Mouse (Mus musculus): ENCODE measurements around the gene Ovol1. TPM values are rescaled to one million over a fixed set of nuclear protein-coding genes. Genes with fewer than 3 reads are reported as not detected.

The Ovol1 gene
- total and polyA plus RNA-seq, 3 experiments = not detected

DNA sequence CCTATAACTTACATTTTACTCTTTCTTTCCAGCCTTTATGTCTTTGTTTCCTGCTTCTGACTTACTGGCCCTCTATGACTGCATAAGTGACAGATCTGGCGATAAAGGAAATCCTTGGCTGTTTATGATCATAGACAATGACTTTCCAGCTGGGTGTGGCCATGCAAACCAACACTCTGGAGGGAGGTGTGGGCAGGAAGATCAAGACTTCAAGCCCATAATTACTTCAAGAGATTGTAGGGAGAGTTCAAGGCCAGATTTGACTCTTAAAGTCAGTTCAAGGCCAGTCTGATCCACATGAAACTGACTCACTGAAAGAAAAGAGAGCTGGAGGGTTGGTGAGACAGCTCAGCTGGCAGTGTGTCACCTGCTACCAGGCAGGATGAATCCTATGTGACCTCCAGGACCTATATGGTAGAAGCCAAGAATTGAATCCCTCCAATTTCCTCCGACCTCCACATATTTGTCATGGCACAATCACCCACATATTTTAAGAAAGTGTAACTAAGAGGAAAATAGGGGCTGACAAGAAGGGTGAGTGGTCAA is 60.0 kb downstream of the Ovol1 start:
- Histone ChIP-seq H3K36me3 (replicated peaks in 1 of 2; ENCODE audit: control insufficient read depth in 1 of 2, insufficient read depth in 1 of 2, low read length in 1 of 2) (peaks cover 27 to 59% of the 10 kb centered on the region in 2 experiments), H3K4me2 (ENCODE audit: insufficient read depth, low read depth, poor library complexity, severe bottlenecking) (no peak overlapping the region), H3K4me3 (replicated peaks in 1 of 3; ENCODE audit: low read depth in 2 of 3, low read length in 2 of 3, poor library complexity in 1 of 3) (no peak overlapping the region), H3K9me3 (replicated peaks; ENCODE audit: low read length) (no peaks in the 10 kb centered on the region), H3K9ac (ENCODE audit: insufficient read depth, low read depth) (no peak overlapping the region), H3K27ac (ENCODE audit: insufficient read depth, low read depth) (no peak overlapping the region), H3K4me1 (ENCODE audit: control insufficient read depth in 1 of 2, insufficient read depth in 2 of 2) (no peaks in the 10 kb centered on the region; a peak in 1 of 4 replicates), H3K79me2 (replicated peaks; ENCODE audit: control insufficient read depth, extremely low read depth, insufficient read depth, poor library complexity, severe bottlenecking) (no peaks in the 10 kb centered on the region), H3K27me3 (replicated peaks) (no peaks in the 10 kb centered on the region)
- TF ChIP-seq MAFK (IDR thresholded peaks at IDR 0.05; ENCODE audit: insufficient replicate concordance, low read length) = no peak
- TF ChIP-seq ETS1 (conservative IDR thresholded peaks at IDR 0.05; ENCODE audit: low read depth, low read length) = no peak
- no peak for TF ChIP-seq ZKSCAN1 (IDR thresholded peaks at IDR 0.05; ENCODE audit: borderline replicate concordance, low read depth, low read length)
- no peak for TF ChIP-seq PAX5 (IDR thresholded peaks at IDR 0.05; ENCODE audit: low read length)
- TF ChIP-seq NELFE (IDR thresholded peaks at IDR 0.05; ENCODE audit: low read depth, low read length) = no peak
- no peak for TF ChIP-seq MAZ (IDR thresholded peaks at IDR 0.05; ENCODE audit: low read depth, low read length)
- no peak for TF ChIP-seq ZMIZ1 (IDR thresholded peaks at IDR 0.05; ENCODE audit: low read depth, low read length)
- TF ChIP-seq RAD21 (IDR thresholded peaks at IDR 0.05; ENCODE audit: low read depth, low read length) = no peak
- no peak for TF ChIP-seq CTCF (conservative IDR thresholded peaks at IDR 0.05 in 1 of 2, IDR thresholded peaks at IDR 0.05 in 1 of 2; ENCODE audit: low read depth in 2 of 2, low read length in 2 of 2)
- no peak for TF ChIP-seq USF2 (conservative IDR thresholded peaks at IDR 0.05; ENCODE audit: low read depth, low read length)
- TF ChIP-seq MYC (IDR thresholded peaks at IDR 0.05; ENCODE audit: low read depth, low read length) = no peak
- TF ChIP-seq TCF12 (IDR thresholded peaks at IDR 0.05; ENCODE audit: low read depth, low read length) = no peak
- no peak for TF ChIP-seq POLR2A (IDR thresholded peaks at IDR 0.05; ENCODE audit: low read depth, low read length)
- no peak for TF ChIP-seq TBP (conservative IDR thresholded peaks at IDR 0.05; ENCODE audit: low read depth, low read length)
- no peak for TF ChIP-seq GABPA (IDR thresholded peaks at IDR 0.05; ENCODE audit: insufficient replicate concordance, low read depth, low read length)
- TF ChIP-seq CHD1 (IDR thresholded peaks at IDR 0.05; ENCODE audit: low read depth, low read length) = no peak
- TF ChIP-seq MXI1 (IDR thresholded peaks at IDR 0.05; ENCODE audit: low read depth, low read length) = no peak
- TF ChIP-seq KAT2A (IDR thresholded peaks at IDR 0.05; ENCODE audit: insufficient replicate concordance, low read length) = no peak
- no peak for TF ChIP-seq ZNF384 (IDR thresholded peaks at IDR 0.05; ENCODE audit: low read depth, low read length)
- in situ Hi-C loops (cut with MboI; ENCODE audit: low pct_ligation_motif_present, low pct_unique_long_range_greater_than_20kb, low sequenced_read_pairs) (no loop called here), dilution Hi-C loops (cut with MboI; ENCODE audit: extremely low pct_ligation_motif_present, extremely low pct_unique_long_range_greater_than_20kb, low sequenced_read_pairs) (no loop called here)
- no peak for DNase-seq (ENCODE audit: extremely low read depth)

Other genes with a start within 250 kb of the Ovol1 start
Only the 20 nearest of the 29 such genes appear.
- gene Tsga10ip, start 158.1 kb downstream of the Ovol1 start, total RNA-seq (2012; rRNA removed) = 0.80 and 0.89 TPM in 2 replicates
- 0.14 TPM in 1 of 2 replicates, not detected in the other for gene Tsga10ip, start 158.1 kb downstream of the Ovol1 start, total RNA-seq (2014; rRNA removed)
- gene Tsga10ip, start 158.1 kb downstream of the Ovol1 start, polyA plus RNA-seq (2012; ENCODE audit: insufficient read length, low read depth) = 0.87 and 1.0 TPM in 2 replicates
- gene Drap1, start 135.7 kb downstream of the Ovol1 start, total RNA-seq (2012; rRNA removed) = 142 and 143 TPM in 2 replicates
- 73.3 and 86.7 TPM in 2 replicates for gene Drap1, start 135.7 kb downstream of the Ovol1 start, total RNA-seq (2014; rRNA removed)
- 180 and 215 TPM in 2 replicates for gene Drap1, start 135.7 kb downstream of the Ovol1 start, polyA plus RNA-seq (2012; ENCODE audit: insufficient read length, low read depth)
- 8.6 and 9.8 TPM in 2 replicates for gene AI837181, start 135.5 kb downstream of the Ovol1 start, total RNA-seq (2012; rRNA removed)
- gene AI837181, start 135.5 kb downstream of the Ovol1 start, total RNA-seq (2014; rRNA removed) = 19.3 and 22.0 TPM in 2 replicates
- 20.7 and 25.1 TPM in 2 replicates for gene AI837181, start 135.5 kb downstream of the Ovol1 start, polyA plus RNA-seq (2012; ENCODE audit: insufficient read length, low read depth)
- not detected in 2 replicates for gene Fosl1, start 113.1 kb downstream of the Ovol1 start, total RNA-seq (2012; rRNA removed)
- not detected in 2 replicates for gene Fosl1, start 113.1 kb downstream of the Ovol1 start, total RNA-seq (2014; rRNA removed)
- gene Fosl1, start 113.1 kb downstream of the Ovol1 start, polyA plus RNA-seq (2012; ENCODE audit: insufficient read length, low read depth) = not detected in 2 replicates
- 4.2 and 4.8 TPM in 2 replicates for gene Ccdc85b, start 102.8 kb downstream of the Ovol1 start, total RNA-seq (2012; rRNA removed)
- gene Ccdc85b, start 102.8 kb downstream of the Ovol1 start, total RNA-seq (2014; rRNA removed) = 2.0 and 2.1 TPM in 2 replicates
- gene Ccdc85b, start 102.8 kb downstream of the Ovol1 start, polyA plus RNA-seq (2012; ENCODE audit: insufficient read length, low read depth) = 4.1 and 5.0 TPM in 2 replicates
- gene Fibp, start 100.0 kb downstream of the Ovol1 start, total RNA-seq (2012; rRNA removed) = 37.5 and 43.0 TPM in 2 replicates
- gene Fibp, start 100.0 kb downstream of the Ovol1 start, total RNA-seq (2014; rRNA removed) = 23.9 and 29.1 TPM in 2 replicates
- 52.4 and 74.9 TPM in 2 replicates for gene Fibp, start 100.0 kb downstream of the Ovol1 start, polyA plus RNA-seq (2012; ENCODE audit: insufficient read length, low read depth)
- gene Ctsw, start 92.1 kb downstream of the Ovol1 start, total RNA-seq (2012; rRNA removed) = 0.38 TPM in 2 replicates
- 0.23 TPM in 1 of 2 replicates, not detected in the other for gene Ctsw, start 92.1 kb downstream of the Ovol1 start, total RNA-seq (2014; rRNA removed)
- gene Ctsw, start 92.1 kb downstream of the Ovol1 start, polyA plus RNA-seq (2012; ENCODE audit: insufficient read length, low read depth) = 0.60 and 1.1 TPM in 2 replicates
- gene Efemp2, start 86.7 kb downstream of the Ovol1 start, total RNA-seq (2012; rRNA removed) = 0.51 and 0.59 TPM in 2 replicates
- not detected in 2 replicates for gene Efemp2, start 86.7 kb downstream of the Ovol1 start, total RNA-seq (2014; rRNA removed)
- 0.50 and 1.5 TPM in 2 replicates for gene Efemp2, start 86.7 kb downstream of the Ovol1 start, polyA plus RNA-seq (2012; ENCODE audit: insufficient read length, low read depth)
- gene Mus81, start 72.2 kb downstream of the Ovol1 start, total RNA-seq (2012; rRNA removed) = 28.8 and 31.1 TPM in 2 replicates
- 18.0 and 20.4 TPM in 2 replicates for gene Mus81, start 72.2 kb downstream of the Ovol1 start, total RNA-seq (2014; rRNA removed)
- gene Mus81, start 72.2 kb downstream of the Ovol1 start, polyA plus RNA-seq (2012; ENCODE audit: insufficient read length, low read depth) = 29.3 and 30.2 TPM in 2 replicates
- 818 and 982 TPM in 2 replicates for gene Cfl1, start 70.2 kb downstream of the Ovol1 start, total RNA-seq (2012; rRNA removed)
- 932 and 999 TPM in 2 replicates for gene Cfl1, start 70.2 kb downstream of the Ovol1 start, total RNA-seq (2014; rRNA removed)
- gene Cfl1, start 70.2 kb downstream of the Ovol1 start, polyA plus RNA-seq (2012; ENCODE audit: insufficient read length, low read depth) = 1,768 and 1,993 TPM in 2 replicates
- gene 1700020D05Rik, start 56.9 kb downstream of the Ovol1 start, total RNA-seq (2012; rRNA removed) = 0.25 and 0.34 TPM in 2 replicates
- 0.23 TPM in 1 of 2 replicates, not detected in the other for gene 1700020D05Rik, start 56.9 kb downstream of the Ovol1 start, total RNA-seq (2014; rRNA removed)
- 0.33 TPM in 1 of 2 replicates, not detected in the other for gene 1700020D05Rik, start 56.9 kb downstream of the Ovol1 start, polyA plus RNA-seq (2012; ENCODE audit: insufficient read length, low read depth)
- 2.7 and 2.8 TPM in 2 replicates for gene Snx32, start 50.1 kb downstream of the Ovol1 start, total RNA-seq (2012; rRNA removed)
- gene Snx32, start 50.1 kb downstream of the Ovol1 start, total RNA-seq (2014; rRNA removed) = 0.75 and 0.96 TPM in 2 replicates
- gene Snx32, start 50.1 kb downstream of the Ovol1 start, polyA plus RNA-seq (2012; ENCODE audit: insufficient read length, low read depth) = 1.2 and 2.4 TPM in 2 replicates
- 9.6 and 10.6 TPM in 2 replicates for gene Ap5b1, start 7.4 kb upstream of the Ovol1 start, total RNA-seq (2012; rRNA removed)
- 3.2 and 3.6 TPM in 2 replicates for gene Ap5b1, start 7.4 kb upstream of the Ovol1 start, total RNA-seq (2014; rRNA removed)
- gene Ap5b1, start 7.4 kb upstream of the Ovol1 start, polyA plus RNA-seq (2012; ENCODE audit: insufficient read length, low read depth) = 6.5 and 8.5 TPM in 2 replicates
- gene Rnaseh2c, start 41.2 kb upstream of the Ovol1 start, total RNA-seq (2012; rRNA removed) = 124 and 164 TPM in 2 replicates
- gene Rnaseh2c, start 41.2 kb upstream of the Ovol1 start, total RNA-seq (2014; rRNA removed) = 51.3 and 54.2 TPM in 2 replicates
- 75.4 and 79.0 TPM in 2 replicates for gene Rnaseh2c, start 41.2 kb upstream of the Ovol1 start, polyA plus RNA-seq (2012; ENCODE audit: insufficient read length, low read depth)
- gene Kat5, start 49.6 kb upstream of the Ovol1 start, total RNA-seq (2012; rRNA removed) = 44.9 and 46.5 TPM in 2 replicates
- gene Kat5, start 49.6 kb upstream of the Ovol1 start, total RNA-seq (2014; rRNA removed) = 75.4 and 106 TPM in 2 replicates
- gene Kat5, start 49.6 kb upstream of the Ovol1 start, polyA plus RNA-seq (2012; ENCODE audit: insufficient read length, low read depth) = 50.1 and 62.8 TPM in 2 replicates
- gene Rela, start 76.8 kb upstream of the Ovol1 start, total RNA-seq (2012; rRNA removed) = 21.0 and 22.1 TPM in 2 replicates
- 11.1 and 12.1 TPM in 2 replicates for gene Rela, start 76.8 kb upstream of the Ovol1 start, total RNA-seq (2014; rRNA removed)
- 43.8 and 51.9 TPM in 2 replicates for gene Rela, start 76.8 kb upstream of the Ovol1 start, polyA plus RNA-seq (2012; ENCODE audit: insufficient read length, low read depth)
- 48.9 and 51.1 TPM in 2 replicates for gene Sipa1, start 103.1 kb upstream of the Ovol1 start, total RNA-seq (2012; rRNA removed)
- gene Sipa1, start 103.1 kb upstream of the Ovol1 start, total RNA-seq (2014; rRNA removed) = 17.6 and 18.8 TPM in 2 replicates
- 47.6 and 54.6 TPM in 2 replicates for gene Sipa1, start 103.1 kb upstream of the Ovol1 start, polyA plus RNA-seq (2012; ENCODE audit: insufficient read length, low read depth)
- gene Map3k11, start 128.1 kb upstream of the Ovol1 start, total RNA-seq (2012; rRNA removed) = 16.0 and 17.6 TPM in 2 replicates
- gene Map3k11, start 128.1 kb upstream of the Ovol1 start, total RNA-seq (2014; rRNA removed) = 4.8 and 6.0 TPM in 2 replicates
- 13.5 and 14.2 TPM in 2 replicates for gene Map3k11, start 128.1 kb upstream of the Ovol1 start, polyA plus RNA-seq (2012; ENCODE audit: insufficient read length, low read depth)
- 27.2 and 28.6 TPM in 2 replicates for gene Pcnx3, start 128.3 kb upstream of the Ovol1 start, total RNA-seq (2012; rRNA removed)
- 5.1 and 7.1 TPM in 2 replicates for gene Pcnx3, start 128.3 kb upstream of the Ovol1 start, total RNA-seq (2014; rRNA removed)
- gene Pcnx3, start 128.3 kb upstream of the Ovol1 start, polyA plus RNA-seq (2012; ENCODE audit: insufficient read length, low read depth) = 28.3 and 34.5 TPM in 2 replicates
- gene Kcnk7, start 143.7 kb upstream of the Ovol1 start, total RNA-seq (2012; rRNA removed) = not detected in 2 replicates
- gene Kcnk7, start 143.7 kb upstream of the Ovol1 start, total RNA-seq (2014; rRNA removed) = not detected in 2 replicates
- 0.26 and 0.30 TPM in 2 replicates for gene Kcnk7, start 143.7 kb upstream of the Ovol1 start, polyA plus RNA-seq (2012; ENCODE audit: insufficient read length, low read depth)